Mouse (Mus musculus) cortical plate, adult 2 months (tissue): ENCODE results near the gene N4bp1. TPM values are rescaled to one million over a fixed set of nuclear protein-coding genes. Genes with fewer than 3 reads are reported as not detected.

Experiments
- H3K27ac ChIP-seq: fragments of 200-500 bp; 2 replicates; pipeline ENCODE4 v1.5.1; 2012; ENCODE audit warnings: low read length, control low read depth, inconsistent platforms; ENCODE audit not compliant: insufficient read depth
- H3K4me1 ChIP-seq: fragments of 200-500 bp; 2 replicates; pipeline ENCODE4 v1.6.1; 2011; ENCODE audit warnings: low read length; ENCODE audit not compliant: control insufficient read depth, insufficient read depth
- H3K4me3 ChIP-seq: fragments of 200-500 bp; 2 replicates; pipeline ENCODE4 v1.5.1; 2011; ENCODE audit warnings: mild to moderate bottlenecking, low read length, control low read depth; ENCODE audit not compliant: insufficient read depth
- CTCF ChIP-seq: fragments of 200-500 bp; IDR thresholded peaks from 2 replicates; pipeline ENCODE4 v1.5.1; 2011; ENCODE audit warnings: mild to moderate bottlenecking, control low read depth, low read length; ENCODE audit not compliant: insufficient read depth; ENCODE audit errors: extremely low read depth
- POLR2A ChIP-seq: fragments of 200-500 bp; IDR thresholded peaks from 2 replicates; pipeline ENCODE4 v1.6.1; 2011; ENCODE audit warnings: mild to moderate bottlenecking, low read length, control low read depth; ENCODE audit not compliant: insufficient read depth; ENCODE audit errors: extremely low read depth
- polyA plus RNA-seq: library from polyadenylated mRNA; depleted of rRNA; stranded (reverse); fragments of >200 nt; gene quantifications from 2 replicates; pipeline ENCODE4 v1.2.3, GENCODE M21; 2012; rRNA removed

N4bp1 gene
- polyA plus RNA-seq, 1 experiment = 16.7 TPM

DNA sequence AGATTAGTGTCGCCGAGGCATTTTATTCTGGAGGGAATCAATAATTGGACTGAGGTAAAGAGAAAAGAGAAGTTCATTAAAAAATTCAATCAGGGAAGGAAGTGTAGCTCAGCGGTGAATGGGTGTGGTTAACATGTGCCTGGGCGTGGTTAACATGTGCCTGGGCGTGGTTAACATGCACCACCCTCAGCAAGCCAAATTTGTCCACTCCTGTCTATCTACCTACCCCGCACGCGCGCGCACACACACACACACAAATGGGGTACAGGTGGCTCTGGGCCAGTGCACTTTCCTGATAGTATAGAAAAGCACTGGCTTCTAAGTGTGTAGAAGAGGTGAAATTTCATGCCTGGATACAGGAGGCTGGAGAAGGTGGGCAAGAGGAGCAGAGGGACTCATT is 119.9 kb downstream of the N4bp1 start:
- TF ChIP-seq POLR2A = no peak
- no peak for TF ChIP-seq CTCF

DNA sequence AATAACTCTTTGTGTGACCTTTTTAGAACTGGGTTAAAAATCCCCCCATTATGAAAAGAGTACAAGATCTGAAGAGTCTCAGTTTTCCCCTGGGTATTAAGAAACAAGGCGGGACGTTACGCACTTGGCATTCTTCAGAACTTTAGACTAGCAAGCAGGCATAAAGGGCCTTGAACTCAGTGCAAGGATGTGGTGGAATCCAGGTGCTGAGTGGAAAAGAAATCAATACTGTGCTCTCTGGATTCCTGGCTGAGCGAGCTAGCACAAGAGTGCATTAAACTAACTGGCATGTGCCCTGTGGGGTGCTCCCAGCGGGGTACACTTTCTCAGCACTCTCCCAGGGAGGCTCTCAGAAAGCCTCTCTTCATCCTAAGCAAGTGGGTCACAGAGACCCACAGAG is 122.3 kb downstream of the N4bp1 start:
- no peak for TF ChIP-seq CTCF
- no peak for TF ChIP-seq POLR2A
- Histone ChIP-seq H3K27ac (no peak overlapping the region), H3K4me1 (peaks cover 2% of the 10 kb centered on the region; the same call in 1 of the 2 replicates), H3K4me3 (no peak overlapping the region)

More for the DNA sequence above, 119.9 kb downstream of the N4bp1 start:
- Histone ChIP-seq H3K4me1 (peaks cover 4% of the 10 kb centered on the region), H3K27ac (no peak overlapping the region), H3K4me3 (no peak overlapping the region)

DNA sequence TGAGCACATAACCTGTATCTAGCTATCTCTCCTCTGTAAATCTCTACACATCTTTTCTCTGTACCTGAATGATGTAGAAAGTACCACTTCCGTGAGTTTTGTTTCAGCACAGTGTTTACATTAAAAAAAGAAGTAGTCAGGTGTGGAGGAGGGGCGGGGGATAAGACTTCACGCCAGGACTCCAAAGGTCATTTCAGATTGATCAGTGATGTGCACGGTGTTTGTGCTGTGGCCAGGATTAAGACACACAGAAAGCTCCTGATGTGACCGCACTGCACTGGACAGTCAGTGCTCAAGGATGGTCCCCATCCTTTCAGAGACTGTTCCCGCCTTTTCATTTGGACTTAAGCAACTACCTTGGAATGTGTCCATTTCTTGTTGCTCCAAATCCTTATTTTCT is 124.3 kb downstream of the N4bp1 start:
- H3K27ac ChIP-seq = no peak overlapping the region
- TF ChIP-seq POLR2A = no peak
- TF ChIP-seq CTCF = no peak
- no peak overlapping the region for H3K4me3 ChIP-seq
- H3K4me1 ChIP-seq = peaks cover 1% of the 10 kb centered on the region; the same call in 1 of the 2 replicates

DNA sequence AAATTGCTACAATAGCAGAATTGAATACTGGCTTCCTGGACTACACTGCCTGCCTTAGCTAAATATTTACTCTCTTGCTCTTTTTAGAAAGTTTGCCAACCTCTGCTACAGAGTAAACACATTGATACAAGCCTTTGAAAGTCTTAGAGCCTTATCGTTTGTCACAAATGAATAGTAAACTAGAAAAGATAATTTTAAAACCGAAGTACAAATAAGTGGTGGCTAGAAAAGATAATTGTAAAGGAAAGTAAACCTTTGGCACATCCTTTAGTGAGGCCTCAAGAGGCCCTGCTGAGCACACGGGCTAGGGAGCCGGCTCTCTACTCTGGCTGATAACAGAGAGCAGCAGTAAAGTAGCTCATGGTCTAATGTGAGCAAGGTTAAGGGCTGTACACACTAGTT is 126.0 kb downstream of the N4bp1 start:
- TF ChIP-seq POLR2A = no peak
- TF ChIP-seq CTCF = no peak
- peaks cover 1% of the 10 kb centered on the region; the same call in 1 of the 2 replicates for H3K4me1 ChIP-seq
- no peak overlapping the region for H3K4me3 ChIP-seq
- H3K27ac ChIP-seq = no peak overlapping the region

DNA sequence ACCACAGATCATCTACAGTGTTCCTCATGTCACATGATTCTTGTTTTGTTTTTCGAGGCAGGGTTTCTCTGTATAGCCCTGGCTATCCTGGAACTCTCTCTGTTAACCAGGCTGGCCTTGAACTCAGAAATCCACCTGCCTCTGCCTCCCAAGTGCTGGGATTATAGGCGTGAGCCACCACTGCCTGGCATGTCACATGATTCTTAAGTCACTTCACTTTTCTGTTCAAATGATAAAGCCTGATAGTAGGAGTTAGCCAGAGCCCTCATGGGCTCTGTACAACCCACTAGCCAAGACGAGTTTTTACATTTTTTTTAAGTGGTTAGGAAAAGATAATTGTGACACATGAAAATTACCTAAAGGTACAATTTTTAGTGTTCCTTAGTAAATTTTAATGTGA is 126.4 kb downstream of the N4bp1 start:
- H3K27ac ChIP-seq = no peak overlapping the region
- TF ChIP-seq CTCF (no peak), POLR2A (no peak)
- peaks cover 1% of the 10 kb centered on the region; the same call in 1 of the 2 replicates for H3K4me1 ChIP-seq
- no peak overlapping the region for H3K4me3 ChIP-seq

Other genes starting within 250 kb of the N4bp1 start
- gene Gm10638, start 139.6 kb downstream of the N4bp1 start, polyA plus RNA-seq = 1.6 and 2.2 TPM in 2 replicates
- 31.0 and 32.1 TPM in 2 replicates for gene Siah1a, start 139.3 kb downstream of the N4bp1 start, polyA plus RNA-seq